ENCODE assay signal across 8 mouse cellular contexts in the genomic region with DNA sequence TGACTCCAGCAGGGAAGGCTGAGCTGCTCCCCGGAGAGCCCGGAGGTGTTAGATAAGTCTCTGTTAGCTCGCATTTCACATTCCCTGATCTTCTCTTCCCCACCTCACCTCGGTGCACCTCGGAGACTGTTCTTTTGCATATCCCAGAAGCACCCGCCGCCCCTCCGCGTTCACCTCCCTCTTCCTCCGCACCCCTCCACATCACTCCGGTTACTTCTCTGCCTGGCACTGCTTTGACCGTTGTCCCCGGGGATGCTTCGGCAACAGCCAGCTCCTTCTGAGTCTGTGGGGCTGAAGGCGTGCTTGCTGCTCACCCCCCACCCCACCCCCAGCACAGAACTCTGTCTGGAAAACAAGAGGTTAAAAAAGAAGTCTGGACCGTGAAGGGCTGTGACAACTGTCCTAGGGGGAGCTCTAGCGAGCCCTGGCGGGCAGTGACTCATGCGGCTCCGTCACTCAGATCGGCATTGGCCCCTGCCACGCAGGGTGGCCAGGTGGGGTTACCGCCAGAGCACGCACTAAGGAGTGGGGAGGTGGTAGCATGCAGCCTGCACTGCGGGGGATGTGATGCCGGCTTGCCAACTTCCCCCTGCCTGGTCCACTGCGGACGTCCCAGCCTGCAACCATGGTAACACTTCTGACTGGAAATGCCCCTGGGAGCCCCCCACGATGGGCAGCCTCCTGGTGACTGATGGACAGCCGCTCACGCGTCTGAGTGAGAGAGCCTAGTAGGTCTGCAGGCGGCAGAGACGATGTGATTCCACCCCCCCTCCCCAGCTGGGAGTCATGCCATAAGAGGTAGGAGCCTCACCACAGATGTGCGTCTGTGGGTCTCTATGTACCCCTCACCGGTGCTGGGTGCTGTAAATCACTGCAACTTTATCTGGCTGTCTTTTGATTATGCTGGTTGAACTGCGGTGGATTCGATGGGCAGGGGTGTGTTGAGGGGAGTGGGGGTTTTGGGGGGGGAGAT.
A peak's percentile ranks its signal among the peaks of the same experiment; 100 is the strongest.
DNase-seq lines count a peak whose midpoint lies in the region; ATAC-seq and TF ChIP-seq lines count a peak whose summit lies in the region.

No protein-coding gene starts in this region.

- H3K27ac ChIP-seq in gastrocnemius, adult 2 months, result no peak overlapping the region
- H3K27ac ChIP-seq in cortical plate, adult 2 months (ENCODE audit: insufficient read depth, low read length), result peak overlapping the region; percentile 87
- no peak overlapping the region for H3K27ac ChIP-seq in heart, adult 2 months
- H3K27ac ChIP-seq in kidney, embryonic 16.5 days (ENCODE audit: low read length), result no peak overlapping the region
- H3K27ac ChIP-seq in liver, embryonic 12.5 days, result no peak overlapping the region
- H3K27ac ChIP-seq in neural tube, embryonic 12.5 days, result no peak overlapping the region

- 29% methylated on average over 38 of the region's 38 CpGs for WGBS in heart, adult 2 months
- 6% methylated on average over 38 of the region's 38 CpGs for WGBS in kidney, embryonic 16.5 days
- 53% methylated on average over 38 of the region's 38 CpGs for WGBS in liver, embryonic 12.5 days (ENCODE audit: insufficient replicate concordance)
- WGBS in neural tube, embryonic 12.5 days, result 4% methylated on average over 38 of the region's 38 CpGs

- H3K4me1 ChIP-seq in cortical plate, adult 2 months (ENCODE audit: control insufficient read depth, insufficient read depth, low read length), result 0 out of 2 replicates have a peak, but pooled peaks cover 1% of the 10 kb centered on the region
- no peaks in the 10 kb centered on the region for H3K4me1 ChIP-seq in heart, adult 2 months (ENCODE audit: control insufficient read depth, insufficient read depth, low read length)
- peaks cover 37% of the 10 kb centered on the region for H3K4me1 ChIP-seq in kidney, embryonic 16.5 days (ENCODE audit: insufficient read depth, low read length)
- H3K4me1 ChIP-seq in liver, embryonic 12.5 days, result peaks cover 57% of the 10 kb centered on the region
- H3K4me1 ChIP-seq in neural tube, embryonic 12.5 days, result peaks cover 21% of the 10 kb centered on the region

- peak overlapping the region; percentile 63 for H3K4me3 ChIP-seq in gastrocnemius, adult 2 months
- H3K4me3 ChIP-seq in cortical plate, adult 2 months (ENCODE audit: insufficient read depth, low read length), result peak overlapping the region; percentile 98
- no peak overlapping the region for H3K4me3 ChIP-seq in heart, adult 2 months
- peak overlapping the region; percentile 38 for H3K4me3 ChIP-seq in kidney, embryonic 16.5 days (ENCODE audit: low read length)
- H3K4me3 ChIP-seq in liver, embryonic 12.5 days, result peak overlapping the region; percentile 27
- peak overlapping the region; percentile 34 for H3K4me3 ChIP-seq in neural tube, embryonic 12.5 days

- H3K9me3 ChIP-seq in kidney, embryonic 16.5 days (ENCODE audit: low read length), result no peaks in the 10 kb centered on the region
- H3K9me3 ChIP-seq in liver, embryonic 12.5 days (replicated peaks), result no peaks in the 10 kb centered on the region
- no peaks in the 10 kb centered on the region for H3K9me3 ChIP-seq in neural tube, embryonic 12.5 days

- TF ChIP-seq POLR2A in cortical plate, adult 2 months (IDR thresholded peaks at IDR 0.05; ENCODE audit: extremely low read depth, insufficient read depth, low read length), result peak; percentile 63; the same call in 1 of the 2 replicates
- no peak for TF ChIP-seq POLR2A in heart, adult 2 months (IDR thresholded peaks at IDR 0.05; ENCODE audit: insufficient read depth, low read depth, low read length)

- no peaks in the 10 kb centered on the region for H3K36me3 ChIP-seq in heart, adult 2 months (ENCODE audit: control insufficient read depth, insufficient read depth, low read length)
- H3K36me3 ChIP-seq in kidney, embryonic 16.5 days (ENCODE audit: insufficient read depth, low read length), result no peaks in the 10 kb centered on the region
- peaks cover 85% of the 10 kb centered on the region for H3K36me3 ChIP-seq in liver, embryonic 12.5 days
- no peaks in the 10 kb centered on the region for H3K36me3 ChIP-seq in neural tube, embryonic 12.5 days

- DNase-seq in gastrocnemius, adult 2 months, result peak; percentile 43
- no peak for DNase-seq in gastrocnemius, adult 8-10 months (ENCODE audit: low spot score in 2 of 2)
- DNase-seq in heart, adult 2 months, result peak; percentile 24 to 34
- no peak for DNase-seq in thymus, postnatal 10 days (ENCODE audit: low spot score in 2 of 2)

- intact Hi-C loops in gastrocnemius, adult 2 months (cut with DNase I), result no loop called here
- intact Hi-C loops in heart, adult 2 months (cut with DNase I), result no loop called here

- H3K27me3 ChIP-seq in heart, adult 2 months (ENCODE audit: control insufficient read depth, insufficient read depth, low read length), result no peaks in the 10 kb centered on the region
- no peaks in the 10 kb centered on the region for H3K27me3 ChIP-seq in kidney, embryonic 16.5 days (ENCODE audit: insufficient read depth, low read length)
- H3K27me3 ChIP-seq in liver, embryonic 12.5 days (replicated peaks), result no peaks in the 10 kb centered on the region
- H3K27me3 ChIP-seq in neural tube, embryonic 12.5 days (replicated peaks), result no peaks in the 10 kb centered on the region

- no peak for TF ChIP-seq EP300 in heart, adult 2 months (IDR thresholded peaks at IDR 0.05; ENCODE audit: insufficient read depth, low read depth, low read length)

- peak; percentile 60 for ATAC-seq in kidney, embryonic 16.5 days (ENCODE audit: low FRiP score, low TSS enrichment)
- peak; percentile 39; the same call in 1 of the 2 replicates for ATAC-seq in liver, embryonic 12.5 days
- peak; percentile 72 for ATAC-seq in neural tube, embryonic 12.5 days (ENCODE audit: low FRiP score, low read depth)

- H3K4me2 ChIP-seq in kidney, embryonic 16.5 days (replicated peaks; ENCODE audit: low read depth, low read length), result peak overlapping the region; percentile 75
- H3K4me2 ChIP-seq in liver, embryonic 12.5 days, result peak overlapping the region; percentile 41
- peak overlapping the region; percentile 69 for H3K4me2 ChIP-seq in neural tube, embryonic 12.5 days (replicated peaks)

- peak; percentile 38 for TF ChIP-seq CTCF in gastrocnemius, adult 2 months (IDR thresholded peaks at IDR 0.05)
- peak; percentile 45 for TF ChIP-seq CTCF in cortical plate, adult 2 months (IDR thresholded peaks at IDR 0.05; ENCODE audit: extremely low read depth, insufficient read depth, low read length)
- peak; percentile 52 for TF ChIP-seq CTCF in heart, adult 2 months (IDR thresholded peaks at IDR 0.05)

- no peaks in the 10 kb centered on the region for H3K79me2 ChIP-seq in heart, adult 2 months (replicated peaks; ENCODE audit: control insufficient read depth, insufficient read depth, low read length)

- 0 out of 2 replicates have a peak overlapping the region, but pooled peaks have one; percentile 21 for H3K9ac ChIP-seq in heart, adult 2 months (ENCODE audit: low read depth, low read length)
- H3K9ac ChIP-seq in kidney, embryonic 16.5 days (replicated peaks; ENCODE audit: low read length), result peak overlapping the region; percentile 43
- H3K9ac ChIP-seq in liver, embryonic 12.5 days, result 0 out of 2 replicates have a peak overlapping the region, but pooled peaks have one; percentile 1
- H3K9ac ChIP-seq in neural tube, embryonic 12.5 days, result peak overlapping the region; percentile 35; the same call in 1 of the 2 replicates

Comparison
In these comparisons a context has a peak if more than half of its experiments do, and no peak if none do; other contexts are left out.
1. DNase-seq: peak in gastrocnemius, adult 2 months (single experiment) and heart, adult 2 months (2 of 2); none in gastrocnemius, adult 8-10 months (0 of 2) and thymus, postnatal 10 days (0 of 2).
2. Peak in every context shown above with its lines, with median percentiles within 50 percentile points of each other: CTCF ChIP-seq, H3K9ac ChIP-seq, ATAC-seq and H3K4me2 ChIP-seq.